Mouse (Mus musculus): ENCODE measurements around the gene Arhgap15.

GRCm38 (mm10) chr2:44215506-44215905, 466.9 kb downstream of the Arhgap15 start:
- no peak for TF ChIP-seq CTCF (IDR thresholded peaks at IDR 0.05; ENCODE audit: low read depth, low read length)
- no peak for TF ChIP-seq POLR2A (IDR thresholded peaks at IDR 0.05; ENCODE audit: extremely low read depth, insufficient read depth, low read length)
